Mouse (Mus musculus) limb, embryonic 11.5 days (tissue): Measurements from ENCODE around the gene Pcgf2. TPM values are rescaled to one million over a fixed set of nuclear protein-coding genes. Genes with fewer than 3 reads are reported as not detected.
A peak's percentile ranks its signal among the peaks of the same experiment; 100 is the strongest.
"Not testable (repeated sequence)": the region's sequence is repeated elsewhere in the genome, so short reads cannot be mapped to it uniquely, and the experiment has no call there.

Experiments used
- ATAC-seq: fragments of 200-750 bp; cut with Nextera tagmentation; 2 replicates; pipeline ENCODE4 v1.8.0; 2017; ENCODE audit warnings: low read depth; ENCODE audit not compliant: insufficient number of reproducible peaks, low FRiP score, low TSS enrichment
- DNase-seq: peaks from one replicate; pipeline ENCODE4 v3.0.0-alpha.2; 2015; ENCODE audit warnings: low spot score
- H3K27ac ChIP-seq: fragments of 300-500 bp; sonication (generic); replicated peaks from 2 replicates; pipeline ENCODE4 v1.5.1; 2014; ENCODE audit warnings: low read depth, mild to moderate bottlenecking, low read length
- H3K27me3 ChIP-seq: fragments of 300-500 bp; sonication (generic); 2 replicates; pipeline ENCODE4 v1.6.1; 2014; ENCODE audit warnings: mild to moderate bottlenecking, low read length, mixed read lengths; ENCODE audit not compliant: control insufficient read depth, insufficient read depth
- H3K36me3 ChIP-seq: fragments of 300-500 bp; sonication (generic); 2 replicates; pipeline ENCODE4 v1.6.1; 2014; ENCODE audit warnings: mild to moderate bottlenecking, low read length, moderate library complexity, mixed read lengths; ENCODE audit not compliant: control insufficient read depth, insufficient read depth
- H3K4me1 ChIP-seq: fragments of 300-500 bp; sonication (generic); 2 replicates; pipeline ENCODE4 v1.6.1; 2014; ENCODE audit warnings: low read length, mixed read lengths; ENCODE audit not compliant: control insufficient read depth, insufficient read depth
- H3K4me2 ChIP-seq: fragments of 300-500 bp; sonication (generic); 2 replicates; pipeline ENCODE4 v1.6.1; 2014; ENCODE audit warnings: low read depth, mild to moderate bottlenecking, moderate library complexity; ENCODE audit not compliant: severe bottlenecking
- H3K4me3 ChIP-seq: fragments of 300-500 bp; sonication (generic); 2 replicates; pipeline ENCODE4 v1.5.1; 2014; ENCODE audit warnings: low read depth, low read length
- H3K9ac ChIP-seq: fragments of 300-500 bp; sonication (generic); 2 replicates; pipeline ENCODE4 v1.6.1; 2014; ENCODE audit warnings: mild to moderate bottlenecking, low read length
- H3K9me3 ChIP-seq: fragments of 300-500 bp; sonication (generic); 2 replicates; pipeline ENCODE4 v1.6.1; 2016; ENCODE audit warnings: low read length; ENCODE audit not compliant: control insufficient read depth
- WGBS: fragments of 180-500 bp; shearing (Covaris S2); extraction: QIAGEN DNeasy Blood & Tissue Kit; methylation state at CpG from one replicate; pipeline ENCODE4 v1.1.7; 2014; 5-methylcytosine and 5-hydroxymethylcytosine counted together
- microRNA-seq: library from miRNA; unstranded; fragments of <30 nt; microRNA quantifications from one replicate; pipeline ENCODE4, GENCODE M21; 2016
- polyA plus RNA-seq: library from polyadenylated mRNA; unstranded; fragments of >200 nt; fragmentation: Nextera tagmentation; extraction: Ambion mirVana; gene quantifications from 2 replicates; pipeline ENCODE4 v1.2.1, GENCODE M21; 2014

The Pcgf2 gene
- polyA plus RNA-seq, 1 experiment from 2014 or later = 23.3 TPM

DNA sequence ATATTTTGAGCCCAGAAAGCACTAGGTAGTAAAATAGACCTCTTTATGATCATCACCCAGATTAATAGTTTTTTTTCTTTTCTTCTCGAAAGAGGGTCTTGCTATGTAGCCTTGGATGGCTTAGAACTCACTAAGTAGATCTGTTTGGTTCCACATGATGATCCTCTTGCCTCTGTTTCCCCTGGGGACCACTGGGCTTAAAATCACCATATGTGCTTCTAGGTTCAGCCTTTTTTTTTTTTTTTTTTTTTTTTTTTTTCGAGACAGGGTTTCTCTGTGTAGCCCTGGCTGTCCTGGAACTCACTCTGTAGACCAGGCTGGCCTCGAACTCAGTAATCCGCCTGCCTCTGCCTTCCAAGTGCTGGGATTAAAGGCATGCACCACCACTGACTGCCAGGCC is 51.8 kb downstream of the Pcgf2 start:
- H3K4me2 ChIP-seq, H3K4me1 ChIP-seq, ATAC-seq, DNase-seq, H3K4me3 ChIP-seq, H3K27ac ChIP-seq, H3K36me3 ChIP-seq, H3K9me3 ChIP-seq, H3K9ac ChIP-seq, H3K27me3 ChIP-seq: not testable (repeated sequence)
- 85% methylated on average over 4 of the region's 4 CpGs for WGBS

DNA sequence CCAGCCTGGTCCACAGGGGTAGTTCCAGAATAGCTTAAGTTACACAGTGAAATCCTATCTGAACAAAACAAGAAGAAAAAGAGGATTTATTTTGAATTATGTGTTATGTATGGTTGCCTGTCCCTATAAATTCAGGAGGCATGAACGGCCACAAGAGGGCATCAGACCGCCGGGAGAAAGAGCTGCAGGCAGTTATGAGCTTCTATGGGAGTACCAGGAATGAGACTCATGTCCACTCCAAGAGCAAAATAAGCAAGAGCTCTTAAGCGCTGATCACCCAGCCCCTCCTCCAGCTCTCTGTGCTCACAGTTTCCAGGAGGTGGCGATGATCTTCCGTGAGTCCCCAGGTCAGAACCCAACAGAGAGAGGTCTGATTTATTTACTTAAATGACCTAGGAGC is 55.5 kb downstream of the Pcgf2 start:
- H3K27ac ChIP-seq = no peak overlapping the region
- no peaks in the 10 kb centered on the region for H3K27me3 ChIP-seq
- no peak overlapping the region for H3K4me2 ChIP-seq
- WGBS = 5% methylated on average over 6 of the region's 6 CpGs
- no peaks in the 10 kb centered on the region for H3K4me1 ChIP-seq
- DNase-seq (peak; percentile 78), ATAC-seq (no peak)
- H3K9ac ChIP-seq = no peak overlapping the region
- no peaks in the 10 kb centered on the region for H3K36me3 ChIP-seq
- no peaks in the 10 kb centered on the region for H3K9me3 ChIP-seq
- no peak overlapping the region for H3K4me3 ChIP-seq

DNA sequence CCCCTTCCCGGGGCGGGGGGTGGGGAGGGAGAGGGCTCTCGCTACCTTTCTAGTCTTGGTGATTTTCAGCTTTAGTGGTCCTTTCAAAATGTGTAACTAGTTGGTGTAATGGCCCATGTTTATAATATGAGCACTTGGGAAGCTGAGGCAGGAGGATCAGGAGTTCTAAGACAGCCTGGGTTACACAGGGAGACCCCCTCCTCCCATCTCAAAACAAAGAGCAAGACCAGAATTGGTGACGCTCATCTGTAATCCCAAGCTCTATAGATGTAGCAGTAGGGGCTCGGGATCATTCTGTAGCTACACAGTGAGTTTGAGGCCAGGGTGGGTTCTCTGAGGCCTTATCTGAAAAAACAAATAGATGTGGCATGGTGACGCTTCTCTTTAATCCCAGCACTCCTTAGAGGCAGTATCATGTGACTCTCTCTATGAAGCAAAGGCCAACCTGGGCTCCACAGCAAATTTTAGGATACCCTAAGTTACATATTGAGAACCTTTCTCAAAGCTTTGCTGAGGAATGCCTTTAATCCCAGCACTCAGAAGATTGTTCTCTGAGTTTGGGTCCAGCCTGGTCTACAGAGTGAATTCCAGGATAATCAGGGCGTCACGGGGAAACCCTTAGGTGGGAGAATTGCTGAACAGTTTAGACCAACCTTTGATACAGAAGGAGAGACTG is 56.8 kb downstream of the Pcgf2 start:
- Histone ChIP-seq H3K9ac (no peak overlapping the region), H3K4me2 (no peak overlapping the region), H3K9me3 (no peaks in the 10 kb centered on the region), H3K4me1 (no peaks in the 10 kb centered on the region), H3K27me3 (no peaks in the 10 kb centered on the region), H3K27ac (no peak overlapping the region), H3K36me3 (no peaks in the 10 kb centered on the region), H3K4me3 (no peak overlapping the region)
- no peak for DNase-seq
- no peak for ATAC-seq
- WGBS = 85% methylated on average over 8 of the region's 8 CpGs

DNA sequence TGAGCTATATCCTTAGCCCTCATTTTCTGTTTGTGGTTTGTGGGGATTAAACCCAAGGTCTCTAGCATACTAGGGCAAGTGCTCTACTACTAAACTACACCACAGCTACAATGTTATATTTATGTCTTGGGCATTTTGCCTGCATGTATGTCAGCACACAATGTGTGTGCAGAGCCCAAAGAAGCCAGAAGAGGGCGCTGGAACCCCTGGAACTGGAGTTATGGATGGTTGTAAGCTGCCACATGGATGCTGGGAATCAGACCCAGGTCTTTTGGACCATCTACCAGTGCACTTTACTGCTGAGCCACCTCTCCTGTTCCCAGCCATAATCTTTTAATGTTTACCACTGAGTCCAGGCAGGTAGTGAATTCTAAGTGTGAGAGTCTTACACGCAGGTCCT is 57.6 kb downstream of the Pcgf2 start:
- Histone ChIP-seq H3K27me3 (no peaks in the 10 kb centered on the region), H3K36me3 (no peaks in the 10 kb centered on the region), H3K9me3 (no peaks in the 10 kb centered on the region), H3K27ac (no peak overlapping the region), H3K4me2 (no peak overlapping the region), H3K4me3 (no peak overlapping the region), H3K4me1 (no peaks in the 10 kb centered on the region), H3K9ac (no peak overlapping the region)
- DNase-seq = no peak
- no peak for ATAC-seq
- 56% methylated on average over 2 of the region's 2 CpGs for WGBS

DNA sequence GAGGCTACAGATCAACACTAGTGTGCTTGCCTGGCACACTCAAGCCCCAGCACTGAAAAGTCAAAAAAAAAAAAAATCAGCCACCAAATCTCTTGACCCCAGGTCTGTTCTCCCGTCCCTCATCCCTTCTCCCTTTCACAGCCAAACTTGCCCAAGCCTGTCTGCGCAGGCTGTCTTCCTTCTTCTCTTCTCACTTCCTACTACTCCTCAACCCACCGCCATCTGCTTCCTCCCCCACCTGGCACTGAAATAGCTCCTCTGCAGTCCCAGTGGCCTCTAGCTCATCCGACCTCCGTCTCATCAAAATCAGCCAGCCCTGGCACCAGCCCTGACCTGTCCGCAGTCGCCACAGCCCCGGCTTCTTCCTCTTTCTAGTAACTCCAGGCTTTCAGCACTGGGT is 58.6 kb downstream of the Pcgf2 start:
- H3K27ac ChIP-seq = no peak overlapping the region
- no peak for ATAC-seq

More for the DNA sequence above, 58.6 kb downstream of the Pcgf2 start:
- no peak overlapping the region for H3K9ac ChIP-seq
- H3K9me3 ChIP-seq = no peaks in the 10 kb centered on the region
- no peaks in the 10 kb centered on the region for H3K36me3 ChIP-seq
- no peak overlapping the region for H3K4me3 ChIP-seq
- H3K4me2 ChIP-seq = no peak overlapping the region
- WGBS = 62% methylated on average over 8 of the region's 8 CpGs
- no peaks in the 10 kb centered on the region for H3K4me1 ChIP-seq
- H3K27me3 ChIP-seq = no peaks in the 10 kb centered on the region
- no peak for DNase-seq

Small RNA genes lying within 50 kb of the gene (microRNA-seq; reads per million reads assigned to microRNA genes)
- gene Gm24158 (0.92 reads per million), gene Mir6927 (not detected), gene Mir8102 (not detected)

Other genes starting within 250 kb of the Pcgf2 start
- 0.13 TPM in 1 of 2 replicates, not detected in the other for gene 4933428G20Rik, start 200.2 kb downstream of the Pcgf2 start, polyA plus RNA-seq
- gene Srcin1, start 124.3 kb downstream of the Pcgf2 start, polyA plus RNA-seq = 0.28 and 0.34 TPM in 2 replicates
- 12.5 and 12.6 TPM in 2 replicates for gene Epop, start 70.8 kb downstream of the Pcgf2 start, polyA plus RNA-seq
- 4.0 and 4.1 TPM in 2 replicates for gene Mllt6, start 37.1 kb downstream of the Pcgf2 start, polyA plus RNA-seq
- gene Cisd3, start 14.7 kb downstream of the Pcgf2 start, polyA plus RNA-seq = 8.8 and 10.9 TPM in 2 replicates
- gene Psmb3, start 2.9 kb upstream of the Pcgf2 start, polyA plus RNA-seq = 546 and 550 TPM in 2 replicates
- 1.9 and 2.1 TPM in 2 replicates for gene Pip4k2b, start 44.2 kb upstream of the Pcgf2 start, polyA plus RNA-seq
- 15.4 and 18.3 TPM in 2 replicates for gene Cwc25, start 66.1 kb upstream of the Pcgf2 start, polyA plus RNA-seq
- gene 1700001P01Rik, start 75.4 kb upstream of the Pcgf2 start, polyA plus RNA-seq = not detected in 2 replicates
- gene Rpl23, start 81.9 kb upstream of the Pcgf2 start, polyA plus RNA-seq = 576 and 600 TPM in 2 replicates
- 79.9 and 80.5 TPM in 2 replicates for gene Lasp1, start 98.5 kb upstream of the Pcgf2 start, polyA plus RNA-seq
- gene B230217C12Rik, start 140.3 kb upstream of the Pcgf2 start, polyA plus RNA-seq = 15.9 and 17.4 TPM in 2 replicates
- 1.0 TPM in 2 replicates for gene Fbxo47, start 183.7 kb upstream of the Pcgf2 start, polyA plus RNA-seq